Mouse (Mus musculus) intestine, embryonic 16.5 days (tissue): ENCODE results near the gene Chtf18. TPM values are rescaled to one million over a fixed set of nuclear protein-coding genes. Genes with fewer than 3 reads are reported as not detected.
"Not testable (repeated sequence)": the region's sequence is repeated elsewhere in the genome, so short reads cannot be mapped to it uniquely, and the experiment has no call there.

ENCODE experiments used
- ATAC-seq: fragments of 200-750 bp; cut with Nextera tagmentation; 2 replicates; pipeline ENCODE4 v1.8.0; 2017; ENCODE audit warnings: moderate TSS enrichment, moderate library complexity
- H3K27ac ChIP-seq: fragments of 300-500 bp; sonication (generic); 2 replicates; pipeline ENCODE4 v1.5.1; 2014; ENCODE audit warnings: mild to moderate bottlenecking, low read length
- H3K27me3 ChIP-seq: fragments of 300-500 bp; sonication (generic); replicated peaks from 2 replicates; pipeline ENCODE4 v1.6.1; 2014; ENCODE audit warnings: low read length, control low read depth, mixed read lengths; ENCODE audit not compliant: control insufficient read depth, insufficient read depth
- H3K36me3 ChIP-seq: fragments of 300-500 bp; sonication (generic); 2 replicates; pipeline ENCODE4 v1.6.1; 2014; ENCODE audit warnings: low read length, control low read depth; ENCODE audit not compliant: control insufficient read depth, insufficient read depth
- H3K4me1 ChIP-seq: fragments of 300-500 bp; sonication (generic); 2 replicates; pipeline ENCODE4 v1.6.1; 2014; ENCODE audit warnings: low read length, control low read depth, mixed read lengths; ENCODE audit not compliant: control insufficient read depth, insufficient read depth
- H3K4me2 ChIP-seq: fragments of 300-500 bp; sonication (generic); 2 replicates; pipeline ENCODE4 v1.6.1; 2014; ENCODE audit warnings: low read depth, low read length, control low read depth
- H3K4me3 ChIP-seq: fragments of 300-500 bp; sonication (generic); 2 replicates; pipeline ENCODE4 v1.5.1; 2014; ENCODE audit warnings: mild to moderate bottlenecking, low read length
- H3K9ac ChIP-seq: fragments of 300-500 bp; sonication (generic); 2 replicates; pipeline ENCODE4 v1.6.1; 2014; ENCODE audit warnings: low read depth, low read length
- H3K9me3 ChIP-seq: fragments of 300-500 bp; sonication (generic); 2 replicates; pipeline ENCODE4 v1.6.1; 2016; ENCODE audit warnings: low read length, control low read depth; ENCODE audit not compliant: control insufficient read depth
- WGBS: fragments of 180-500 bp; shearing (Covaris S2); extraction: QIAGEN DNeasy Blood & Tissue Kit; methylation state at CpG from one replicate; pipeline ENCODE4 v1.1.7; 2014; 5-methylcytosine and 5-hydroxymethylcytosine counted together
- polyA plus RNA-seq: library from polyadenylated mRNA; unstranded; fragments of >200 nt; fragmentation: Nextera tagmentation; extraction: Ambion mirVana; gene quantifications from 2 replicates; pipeline ENCODE4 v1.2.1, GENCODE M21; 2015

Chtf18 gene
- polyA plus RNA-seq, 1 experiment from 2014 or later, result 22.7 TPM

DNA sequence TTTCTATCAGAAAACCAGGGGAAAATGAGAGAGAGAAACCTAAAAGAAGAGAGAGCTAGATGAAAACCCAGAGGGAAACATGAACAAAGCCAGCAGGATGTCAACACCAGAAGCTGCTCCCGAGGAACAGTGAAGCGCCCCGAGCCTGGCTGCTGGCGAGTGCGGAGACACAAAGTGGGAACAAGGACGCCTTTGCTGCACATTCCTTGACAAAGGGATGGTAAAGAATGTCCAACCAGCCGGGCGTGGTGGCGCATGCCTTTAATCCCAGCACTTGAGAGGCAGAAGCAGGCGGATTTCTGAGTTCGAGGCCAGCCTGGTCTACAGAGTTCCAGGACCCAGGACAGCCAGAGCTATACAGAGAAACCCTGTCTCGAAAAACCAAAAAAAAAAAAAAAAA is 14.3 kb upstream of the Chtf18 start:
- not testable (repeated sequence) for H3K4me2 ChIP-seq, H3K9me3 ChIP-seq, H3K27ac ChIP-seq, H3K36me3 ChIP-seq, H3K9ac ChIP-seq, H3K4me1 ChIP-seq, H3K4me3 ChIP-seq, ATAC-seq, H3K27me3 ChIP-seq
- WGBS, result 76% methylated on average over 12 of the region's 12 CpGs

DNA sequence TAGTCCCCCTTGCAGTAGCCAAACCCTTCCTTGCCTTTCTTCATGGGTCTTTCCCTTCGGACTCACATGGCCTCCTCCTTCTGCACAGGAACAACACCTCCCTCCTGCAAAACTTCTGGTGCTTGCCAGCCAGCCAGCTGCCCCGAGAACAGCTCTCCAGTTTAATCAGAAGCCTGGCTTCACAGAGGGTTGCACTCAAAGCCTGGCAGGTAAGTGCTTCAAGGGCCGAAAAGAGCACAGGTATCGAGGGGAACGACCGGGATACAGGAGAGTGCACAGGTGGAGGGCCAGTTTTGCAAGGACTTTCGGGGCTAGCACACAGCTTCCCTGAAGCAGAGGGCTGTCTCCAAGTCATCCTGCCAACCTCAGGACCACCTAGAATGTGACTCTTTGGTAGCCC is 11.6 kb upstream of the Chtf18 start:
- no peaks in the 10 kb centered on the region for H3K9me3 ChIP-seq
- no peak for ATAC-seq
- no peak overlapping the region for H3K27ac ChIP-seq
- WGBS, result 85% methylated on average over 7 of the region's 7 CpGs
- no peaks in the 10 kb centered on the region for H3K4me1 ChIP-seq
- no peaks in the 10 kb centered on the region for H3K36me3 ChIP-seq
- no peaks in the 10 kb centered on the region for H3K27me3 ChIP-seq
- H3K4me2 ChIP-seq, result no peak overlapping the region
- no peak overlapping the region for H3K9ac ChIP-seq
- H3K4me3 ChIP-seq, result no peak overlapping the region

DNA sequence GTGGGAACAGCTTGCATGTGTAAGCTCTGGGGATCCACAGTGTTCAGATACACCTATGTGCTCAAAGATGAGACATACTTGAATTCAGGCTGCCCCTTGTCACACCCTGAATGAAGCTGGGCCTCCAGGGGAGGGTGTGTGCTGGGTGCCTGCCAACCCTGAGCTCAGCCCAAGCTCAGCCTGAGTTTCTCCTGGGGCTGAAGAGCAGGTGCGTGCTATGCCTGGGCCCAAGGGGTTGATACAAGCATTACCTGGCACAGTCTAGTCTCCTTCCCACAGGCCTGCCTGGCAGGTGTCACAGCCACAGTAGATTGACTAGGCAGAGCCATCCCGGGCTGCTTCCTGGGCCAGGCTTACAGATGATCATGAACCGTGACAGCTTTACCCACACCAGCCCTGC is 8.5 kb upstream of the Chtf18 start, which contains the start of gene Mslnl:
Mslnl (plus strand) TSS at position 298 of the 400 bp plus-strand sequence.
- 76% methylated on average over 3 of the region's 3 CpGs for whole genome bisulfite sequencing
- no peak within 1 kb of the TSS for H3K4me3 ChIP-seq
- ATAC-seq, result no peak

DNA sequence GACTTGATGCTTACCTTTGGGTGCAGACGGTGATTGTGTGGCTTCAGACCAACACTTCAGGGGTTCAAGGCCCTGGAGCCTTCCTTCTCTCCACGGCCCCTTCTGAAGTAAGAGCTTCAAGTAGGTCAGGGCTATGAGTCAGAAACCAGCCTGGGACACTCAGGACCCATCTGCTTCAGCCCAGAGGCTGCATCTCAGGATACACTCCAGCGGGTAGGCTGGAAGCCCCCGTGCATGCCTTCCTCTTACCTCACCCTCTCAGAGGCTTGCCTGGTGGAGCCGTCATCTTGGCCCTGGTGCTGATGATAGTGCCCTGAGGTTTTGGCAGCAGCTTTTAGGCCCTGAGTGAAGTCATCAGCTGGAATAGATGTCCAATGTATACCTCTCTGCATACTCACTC is 8.0 kb upstream of the Chtf18 start:
- 0 out of 2 replicates have a peak, but pooled peaks cover 2% of the 10 kb centered on the region for H3K36me3 ChIP-seq
- no peak overlapping the region for H3K4me2 ChIP-seq
- no peak for ATAC-seq
- peaks cover 4% of the 10 kb centered on the region; the same call in 1 of the 2 replicates for H3K4me1 ChIP-seq
- no peaks in the 10 kb centered on the region for H3K27me3 ChIP-seq
- no peak overlapping the region for H3K4me3 ChIP-seq
- 86% methylated on average over 5 of the region's 5 CpGs for WGBS
- H3K27ac ChIP-seq, result no peak overlapping the region
- no peak overlapping the region for H3K9ac ChIP-seq
- no peaks in the 10 kb centered on the region for H3K9me3 ChIP-seq

More for the DNA sequence above, 8.5 kb upstream of the Chtf18 start, which contains the start of gene Mslnl:
- Histone ChIP-seq H3K9ac (no peak within 1 kb of the TSS), H3K27me3 (no peaks in the 10 kb centered on the region), H3K9me3 (no peaks in the 10 kb centered on the region), H3K36me3 (no peaks in the 10 kb centered on the region), H3K27ac (no peak within 1 kb of the TSS), H3K4me2 (no peak within 1 kb of the TSS), H3K4me1 (peaks cover 4% of the 10 kb centered on the region; the same call in 1 of the 2 replicates)

DNA sequence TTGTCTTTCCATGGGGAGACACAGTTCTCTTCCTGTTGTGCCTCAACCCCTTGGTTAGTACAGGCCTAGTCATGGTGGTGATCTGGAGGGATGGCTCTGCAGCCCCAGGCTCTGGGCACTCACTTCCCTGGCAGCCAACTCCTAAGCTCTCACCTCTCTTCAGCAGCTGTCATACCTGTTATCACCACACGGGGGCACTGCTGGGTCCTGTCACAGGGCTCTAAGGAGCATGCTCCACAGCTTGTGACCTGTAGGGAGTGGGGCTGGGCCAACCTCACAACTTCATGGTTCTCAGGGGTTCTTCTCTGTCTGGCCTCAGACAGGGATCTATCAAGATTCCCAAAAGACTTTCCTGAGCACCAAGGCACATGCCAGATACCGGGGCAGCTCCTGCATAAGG is 4.9 kb upstream of the Chtf18 start:
- Histone ChIP-seq H3K9me3 (no peaks in the 10 kb centered on the region), H3K9ac (no peak overlapping the region), H3K36me3 (0 out of 2 replicates have a peak, but pooled peaks cover 4% of the 10 kb centered on the region), H3K27me3 (no peaks in the 10 kb centered on the region), H3K4me2 (no peak overlapping the region), H3K4me1 (peaks cover 14% of the 10 kb centered on the region), H3K4me3 (no peak overlapping the region), H3K27ac (no peak overlapping the region)
- no peak for ATAC-seq
- WGBS, result 18% methylated on average over 2 of the region's 2 CpGs

DNA sequence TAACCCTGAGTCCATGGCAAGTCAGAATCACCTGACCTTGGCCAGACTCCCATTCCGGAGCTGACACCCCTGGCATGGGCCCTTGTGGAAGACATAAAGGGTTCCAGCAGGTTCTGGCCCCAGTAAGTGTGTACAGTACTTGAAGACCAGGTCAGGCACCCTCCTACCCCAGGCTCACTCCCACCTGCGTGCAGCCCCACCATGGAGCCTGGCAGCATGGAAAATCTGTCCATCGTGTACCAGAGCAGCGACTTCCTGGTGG is 721 bp upstream of the Chtf18 start:
- peaks cover 9% of the 10 kb centered on the region for H3K36me3 ChIP-seq
- no peaks in the 10 kb centered on the region for H3K27me3 ChIP-seq
- H3K4me1 ChIP-seq, result peaks cover 25% of the 10 kb centered on the region
- 19% methylated on average over 4 of the region's 4 CpGs for WGBS
- H3K9me3 ChIP-seq, result no peaks in the 10 kb centered on the region
- H3K4me2 ChIP-seq, result peak overlapping the region; percentile 96
- peak overlapping the region; percentile 51; the same call in 1 of the 2 replicates for H3K27ac ChIP-seq
- H3K4me3 ChIP-seq, result peak overlapping the region; percentile 75
- ATAC-seq, result peak; percentile 1; the same call in 1 of the 2 replicates
- H3K9ac ChIP-seq, result peak overlapping the region; percentile 85

DNA sequence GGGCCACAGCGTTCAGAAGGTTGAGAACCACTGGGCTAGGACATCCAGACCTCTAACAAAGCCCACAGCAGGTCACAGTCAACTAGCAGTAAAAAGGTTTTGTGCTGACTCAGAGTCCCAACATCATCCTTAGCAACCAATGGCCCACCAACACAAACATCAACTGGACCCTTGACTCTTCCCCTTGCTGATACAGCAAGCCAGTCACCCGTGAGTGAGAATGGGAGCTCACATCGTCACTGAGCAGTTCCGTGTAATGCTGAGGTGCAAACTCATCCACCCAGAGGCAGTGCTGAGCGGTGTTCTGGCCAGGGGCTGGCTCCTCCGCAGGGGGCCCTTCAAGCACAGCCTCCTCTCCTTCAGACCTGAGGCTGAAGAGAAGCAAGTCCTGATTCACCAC is 2.0 kb downstream of the Chtf18 start:
- peaks cover 21% of the 10 kb centered on the region for H3K4me1 ChIP-seq
- no peaks in the 10 kb centered on the region for H3K27me3 ChIP-seq
- no peak overlapping the region for H3K4me3 ChIP-seq
- no peak overlapping the region for H3K9ac ChIP-seq
- WGBS, result 85% methylated on average over 6 of the region's 6 CpGs
- peaks cover 12% of the 10 kb centered on the region for H3K36me3 ChIP-seq
- no peaks in the 10 kb centered on the region for H3K9me3 ChIP-seq
- no peak for ATAC-seq
- H3K4me2 ChIP-seq, result no peak overlapping the region
- H3K27ac ChIP-seq, result no peak overlapping the region

DNA sequence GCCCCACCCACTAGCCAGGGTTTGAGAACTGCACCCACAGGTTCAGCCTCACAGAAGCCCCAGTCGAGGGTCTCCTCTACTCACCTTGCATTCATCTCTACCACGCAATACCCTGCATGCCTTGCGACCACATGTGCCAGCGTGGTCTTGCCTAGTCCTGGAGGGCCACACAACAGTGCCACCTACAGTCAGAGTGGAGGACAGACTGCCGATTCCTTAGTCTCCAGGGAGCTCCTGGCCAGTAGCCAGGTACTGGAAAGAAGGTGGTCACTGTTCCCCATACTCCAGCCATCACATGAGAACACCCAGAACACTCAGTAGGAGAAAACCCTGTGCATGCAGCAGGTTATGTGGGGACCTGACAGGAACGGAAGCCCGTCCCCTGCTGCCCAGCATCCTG is 3.3 kb downstream of the Chtf18 start:
- no peaks in the 10 kb centered on the region for H3K9me3 ChIP-seq
- 79% methylated on average over 7 of the region's 7 CpGs for WGBS
- H3K4me2 ChIP-seq, result no peak overlapping the region
- H3K9ac ChIP-seq, result no peak overlapping the region
- H3K4me3 ChIP-seq, result no peak overlapping the region
- H3K27ac ChIP-seq, result no peak overlapping the region
- no peak for ATAC-seq
- H3K4me1 ChIP-seq, result peaks cover 21% of the 10 kb centered on the region
- H3K36me3 ChIP-seq, result peaks cover 13% of the 10 kb centered on the region
- no peaks in the 10 kb centered on the region for H3K27me3 ChIP-seq

DNA sequence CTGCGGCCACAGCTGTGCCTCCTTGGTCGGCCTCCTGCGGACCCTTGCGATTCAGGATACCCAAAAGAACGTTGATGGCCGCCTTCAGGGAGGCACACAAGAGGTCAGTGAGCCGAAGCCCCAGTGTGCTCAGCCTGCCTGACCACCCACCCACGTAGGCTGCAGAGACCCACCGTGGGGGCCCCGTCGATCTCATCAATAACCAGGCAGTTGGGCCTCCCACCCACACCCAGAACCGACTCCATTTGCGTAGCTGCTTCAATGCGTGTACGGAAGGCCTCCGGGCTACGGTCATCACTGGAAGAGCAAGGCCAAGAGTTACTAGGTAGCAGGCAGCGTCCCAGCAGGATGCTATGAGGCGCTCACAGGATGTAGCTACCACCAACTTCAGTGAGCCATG is 3.7 kb downstream of the Chtf18 start:
- no peak for ATAC-seq
- Histone ChIP-seq H3K4me1 (peaks cover 17% of the 10 kb centered on the region), H3K9me3 (no peaks in the 10 kb centered on the region), H3K4me2 (no peak overlapping the region), H3K27me3 (no peaks in the 10 kb centered on the region), H3K36me3 (peaks cover 13% of the 10 kb centered on the region), H3K27ac (no peak overlapping the region), H3K4me3 (no peak overlapping the region), H3K9ac (no peak overlapping the region)
- 94% methylated on average over 19 of the region's 19 CpGs for WGBS

DNA sequence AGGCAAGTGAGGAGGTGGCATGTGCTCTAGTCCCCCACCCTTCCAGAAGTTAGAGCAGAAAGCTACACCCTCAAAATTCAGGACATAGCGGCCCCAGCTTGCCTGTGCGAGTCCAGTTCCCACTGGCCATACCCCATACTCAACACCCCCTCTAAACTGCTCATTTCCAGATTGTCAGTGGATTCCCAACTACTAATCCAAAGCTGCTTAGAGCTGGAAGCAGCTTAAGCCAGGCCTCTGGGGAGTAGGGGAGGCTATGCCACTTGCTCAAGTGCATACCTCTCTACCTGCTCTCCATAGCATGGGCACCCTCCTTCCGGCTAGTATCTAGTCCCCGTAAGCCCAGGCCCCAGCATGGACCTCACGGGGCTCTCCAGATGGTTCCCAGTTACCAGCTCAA is 5.7 kb downstream of the Chtf18 start:
- H3K36me3 ChIP-seq, result peaks cover 13% of the 10 kb centered on the region
- H3K9me3 ChIP-seq, result no peaks in the 10 kb centered on the region
- 96% methylated on average over 5 of the region's 5 CpGs for WGBS
- peaks cover 18% of the 10 kb centered on the region for H3K27me3 ChIP-seq
- no peak overlapping the region for H3K9ac ChIP-seq
- H3K4me3 ChIP-seq, result no peak overlapping the region
- H3K27ac ChIP-seq, result no peak overlapping the region
- no peak overlapping the region for H3K4me2 ChIP-seq
- no peak for ATAC-seq
- H3K4me1 ChIP-seq, result peaks cover 20% of the 10 kb centered on the region
